Mouse (Mus musculus): ENCODE results near the gene Gapvd1.
"Not testable (repeated sequence)": the region's sequence is repeated elsewhere in the genome, so short reads cannot be mapped to it uniquely, and the experiment has no call there.

GRCm38 (mm10) chr2:34802565-34803245 lies 47.7 kb upstream of the Gapvd1 start:
- not testable (repeated sequence) for TF ChIP-seq CTCF (IDR thresholded peaks at IDR 0.05; ENCODE audit: control insufficient read depth, insufficient read depth, insufficient replicate concordance, low read depth, low read length); POLR2A (IDR thresholded peaks at IDR 0.05; ENCODE audit: control insufficient read depth, low read depth, low read length)
